Mouse (Mus musculus) liver, embryonic 14.5 days (tissue): ENCODE results near the gene Blcap.

ENCODE experiments used
- CTCF ChIP-seq: IDR thresholded peaks from 2 replicates; pipeline ENCODE4 v1.5.1; 2016; ENCODE audit warnings: antibody characterized with exemption, low read depth, control low read depth
- EP300 ChIP-seq: IDR thresholded peaks from 2 replicates; pipeline ENCODE4 v1.6.1; 2016; ENCODE audit warnings: antibody characterized with exemption, low read depth

- no peak for TF ChIP-seq CTCF
- no peak for TF ChIP-seq EP300
These were observed 11.2 kb downstream of the Blcap start, which contains the start of gene Nnat for GRCm38 (mm10) chr2:157559858-157560257.
